Mouse (Mus musculus) liver, embryonic 13.5 days (tissue): ENCODE measurements at regions not wholly inside any gene's neighbourhood (a gene's known extent, or its start where the extent isn't known, plus 50 kb on each side); places are given as distances from the start of the nearest gene placed in this dataset.

Source experiments
- ATAC-seq: fragments of 200-750 bp; cut with Nextera tagmentation; 2 replicates; pipeline ENCODE4 v1.8.0; 2017; ENCODE audit warnings: low read depth, mild to moderate bottlenecking, moderate number of reproducible peaks, moderate library complexity
- DNase-seq: peaks from one replicate; pipeline ENCODE4 v3.0.0; 2022
- H3K27ac ChIP-seq: fragments of 300-500 bp; sonication (generic); 2 replicates; pipeline ENCODE4 v1.5.1; 2015; ENCODE audit warnings: moderate library complexity, mild to moderate bottlenecking, inconsistent platforms
- H3K27me3 ChIP-seq: fragments of 300-500 bp; sonication (generic); 2 replicates; pipeline ENCODE4 v1.6.1; 2015; ENCODE audit warnings: mild to moderate bottlenecking, inconsistent platforms
- H3K36me3 ChIP-seq: fragments of 300-500 bp; sonication (generic); 2 replicates; pipeline ENCODE4 v1.6.1; 2015; ENCODE audit warnings: mild to moderate bottlenecking, inconsistent platforms
- H3K4me1 ChIP-seq: fragments of 300-500 bp; sonication (generic); replicated peaks from 2 replicates; pipeline ENCODE4 v1.6.1; 2015; ENCODE audit warnings: inconsistent platforms
- H3K4me2 ChIP-seq: fragments of 300-500 bp; sonication (generic); 2 replicates; pipeline ENCODE4 v1.6.1; 2015; ENCODE audit warnings: inconsistent platforms, mild to moderate bottlenecking, moderate library complexity
- H3K4me3 ChIP-seq: fragments of 300-500 bp; sonication (generic); replicated peaks from 2 replicates; pipeline ENCODE4 v1.5.1; 2015; ENCODE audit warnings: mild to moderate bottlenecking, inconsistent platforms
- H3K9ac ChIP-seq: fragments of 300-500 bp; sonication (generic); 2 replicates; pipeline ENCODE4 v1.6.1; 2015; ENCODE audit warnings: mild to moderate bottlenecking, inconsistent platforms
- H3K9me3 ChIP-seq: fragments of 300-500 bp; sonication (generic); replicated peaks from 2 replicates; pipeline ENCODE4 v1.6.1; 2016; ENCODE audit warnings: inconsistent platforms
- WGBS: fragments of 180-500 bp; shearing (Covaris S2); methylation state at CpG from one replicate; pipeline ENCODE4 v1.1.7; 2015; ENCODE audit not compliant: insufficient replicate concordance; 5-methylcytosine and 5-hydroxymethylcytosine counted together

DNA sequence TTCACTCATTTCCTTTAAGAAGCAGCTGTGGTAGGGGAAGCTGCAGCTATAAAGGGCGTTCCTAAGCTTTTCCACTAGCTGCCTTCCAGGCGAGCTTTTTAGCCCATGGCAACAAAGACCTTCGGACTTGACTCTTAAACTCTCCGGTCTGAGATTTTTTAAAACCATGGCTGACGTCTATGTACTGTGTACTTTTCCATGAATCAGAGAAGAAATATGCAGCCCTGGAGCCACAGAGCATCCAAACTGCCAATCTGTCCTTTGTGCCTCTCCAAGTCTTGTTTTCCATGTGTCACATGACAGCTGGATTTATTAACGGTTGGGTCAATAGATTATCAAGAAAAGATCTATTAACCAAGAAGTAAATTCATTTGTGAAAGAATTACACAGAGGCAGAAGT lies 78.9 kb upstream of the Gm9887 start:
- H3K27ac ChIP-seq, result no peak overlapping the region
- no peak for DNase-seq
- H3K4me3 ChIP-seq, result no peak overlapping the region
- ATAC-seq, result no peak
- no peak overlapping the region for H3K9ac ChIP-seq
- no peaks in the 10 kb centered on the region for H3K9me3 ChIP-seq
- no peak overlapping the region for H3K4me2 ChIP-seq
- H3K27me3 ChIP-seq, result peaks cover 15% of the 10 kb centered on the region
- peaks cover 18% of the 10 kb centered on the region for H3K4me1 ChIP-seq
- H3K36me3 ChIP-seq, result no peaks in the 10 kb centered on the region
- WGBS, result 47% methylated on average over 6 of the region's 6 CpGs

- ATAC-seq (no peak), DNase-seq (peak; percentile 9)
- peak overlapping the region; percentile 29 for H3K27ac ChIP-seq
- no peak overlapping the region for H3K9ac ChIP-seq
- 17% methylated on average over 14 of the region's 14 CpGs for WGBS
- H3K36me3 ChIP-seq, result no peaks in the 10 kb centered on the region
- no peak overlapping the region for H3K4me3 ChIP-seq
- H3K27me3 ChIP-seq, result peaks cover 15% of the 10 kb centered on the region
- H3K4me1 ChIP-seq, result peaks cover 18% of the 10 kb centered on the region
- H3K4me2 ChIP-seq, result peak overlapping the region; percentile 10
- H3K9me3 ChIP-seq, result no peaks in the 10 kb centered on the region
Observed at GRCm38 (mm10) chr12:69447962-69448767, 75.9 kb upstream of the Gm9887 start.

- Histone ChIP-seq H3K36me3 (no peaks in the 10 kb centered on the region), H3K9me3 (no peaks in the 10 kb centered on the region), H3K9ac (no peak overlapping the region), H3K4me1 (peaks cover 18% of the 10 kb centered on the region), H3K4me3 (peak overlapping the region; percentile 21; the same call in 1 of the 2 replicates), H3K27me3 (peaks cover 15% of the 10 kb centered on the region), H3K27ac (peak overlapping the region; percentile 29), H3K4me2 (peak overlapping the region; percentile 10)
- 24% methylated on average over 9 of the region's 9 CpGs for WGBS
- ATAC-seq (no peak), DNase-seq (no peak)
Observed at GRCm38 (mm10) chr12:69447322-69447827, 75.1 kb upstream of the Gm9887 start.

- H3K27me3 ChIP-seq, result peaks cover 15% of the 10 kb centered on the region
- ATAC-seq, result 0 out of 2 replicates have a peak, but pooled peaks have one; percentile 26
- no peak overlapping the region; the same call in 1 of the 2 replicates for H3K4me3 ChIP-seq
- 21% methylated on average over 17 of the region's 17 CpGs for WGBS
- H3K9me3 ChIP-seq, result no peaks in the 10 kb centered on the region
- H3K27ac ChIP-seq, result no peak overlapping the region
- H3K4me2 ChIP-seq, result peak overlapping the region; percentile 10
- H3K9ac ChIP-seq, result no peak overlapping the region
- no peaks in the 10 kb centered on the region for H3K36me3 ChIP-seq
- H3K4me1 ChIP-seq, result peaks cover 18% of the 10 kb centered on the region
- DNase-seq, result no peak
Observed at GRCm38 (mm10) chr12:69446468-69447321, 74.4 kb upstream of the Gm9887 start.

- Histone ChIP-seq H3K4me2 (no peak overlapping the region), H3K4me1 (peaks cover 18% of the 10 kb centered on the region), H3K27me3 (peaks cover 15% of the 10 kb centered on the region), H3K9ac (no peak overlapping the region), H3K36me3 (no peaks in the 10 kb centered on the region), H3K27ac (no peak overlapping the region), H3K9me3 (no peaks in the 10 kb centered on the region), H3K4me3 (no peak overlapping the region)
- no peak for DNase-seq
- WGBS, result 63% methylated on average over 10 of the region's 10 CpGs
- no peak for ATAC-seq
Observed at GRCm38 (mm10) chr12:69446085-69446467, 73.8 kb upstream of the Gm9887 start.

- DNase-seq, result no peak
- Histone ChIP-seq H3K4me1 (0 out of 2 replicates have a peak, but pooled peaks cover 5% of the 10 kb centered on the region), H3K4me3 (no peak overlapping the region), H3K27ac (no peak overlapping the region), H3K4me2 (no peak overlapping the region), H3K9me3 (no peaks in the 10 kb centered on the region), H3K9ac (no peak overlapping the region), H3K36me3 (no peaks in the 10 kb centered on the region), H3K27me3 (0 out of 2 replicates have a peak, but pooled peaks cover 6% of the 10 kb centered on the region)
- 34% methylated on average over 6 of the region's 6 CpGs for WGBS
- no peak for ATAC-seq
Observed at GRCm38 (mm10) chr12:69442321-69442720, 70.1 kb upstream of the Gm9887 start.

DNA sequence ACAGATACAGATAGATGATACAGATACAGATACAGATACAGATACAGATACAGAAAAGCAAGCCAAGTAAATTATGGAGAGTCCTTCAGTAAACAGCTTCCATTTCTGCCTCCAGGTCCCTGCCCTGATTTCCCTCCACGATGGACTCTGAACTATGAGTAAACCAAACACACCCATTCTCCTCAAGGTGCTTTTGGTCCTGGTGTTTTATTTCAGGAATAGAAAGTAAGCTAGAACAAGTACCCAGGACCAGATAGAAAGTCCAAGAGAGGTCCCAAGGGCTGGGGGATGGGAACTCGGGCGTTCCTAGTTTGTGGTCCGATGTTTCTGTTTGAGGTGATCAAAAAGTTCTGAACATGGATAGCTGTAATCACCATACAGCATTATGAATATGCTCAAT lies 69.5 kb upstream of the Gm9887 start:
- H3K27ac ChIP-seq, result no peak overlapping the region
- H3K9me3 ChIP-seq, result no peaks in the 10 kb centered on the region
- no peaks in the 10 kb centered on the region for H3K36me3 ChIP-seq
- no peak overlapping the region for H3K4me3 ChIP-seq
- H3K4me1 ChIP-seq, result 0 out of 2 replicates have a peak, but pooled peaks cover 4% of the 10 kb centered on the region
- H3K27me3 ChIP-seq, result 0 out of 2 replicates have a peak, but pooled peaks cover under 1% of the 10 kb centered on the region
- WGBS, result 81% methylated on average over 4 of the region's 4 CpGs
- ATAC-seq (no peak), DNase-seq (no peak)
- no peak overlapping the region for H3K9ac ChIP-seq
- H3K4me2 ChIP-seq, result no peak overlapping the region

- no peaks in the 10 kb centered on the region for H3K36me3 ChIP-seq
- DNase-seq (no peak), ATAC-seq (no peak)
- H3K4me3 ChIP-seq, result no peak overlapping the region
- no peak overlapping the region for H3K9ac ChIP-seq
- no peaks in the 10 kb centered on the region for H3K9me3 ChIP-seq
- H3K27me3 ChIP-seq, result no peaks in the 10 kb centered on the region
- no peaks in the 10 kb centered on the region for H3K4me1 ChIP-seq
- no peak overlapping the region for H3K27ac ChIP-seq
- H3K4me2 ChIP-seq, result no peak overlapping the region
- WGBS, result 50% methylated on average over 5 of the region's 5 CpGs
Observed at GRCm38 (mm10) chr12:69438271-69438670, 66.0 kb upstream of the Gm9887 start.

GRCm38 (mm10) chr12:69436839-69437501 lies 64.7 kb upstream of the Gm9887 start:
- H3K9ac ChIP-seq, result no peak overlapping the region
- no peaks in the 10 kb centered on the region for H3K9me3 ChIP-seq
- H3K4me3 ChIP-seq, result no peak overlapping the region
- no peak for ATAC-seq
- no peak for DNase-seq
- H3K4me2 ChIP-seq, result no peak overlapping the region
- WGBS, result 54% methylated on average over 10 of the region's 10 CpGs
- H3K36me3 ChIP-seq, result no peaks in the 10 kb centered on the region
- no peaks in the 10 kb centered on the region for H3K27me3 ChIP-seq
- H3K4me1 ChIP-seq, result no peaks in the 10 kb centered on the region
- no peak overlapping the region for H3K27ac ChIP-seq

- 67% methylated on average over 4 of the region's 4 CpGs for WGBS
- Histone ChIP-seq H3K4me1 (no peaks in the 10 kb centered on the region), H3K27me3 (no peaks in the 10 kb centered on the region), H3K4me2 (no peak overlapping the region), H3K9me3 (no peaks in the 10 kb centered on the region), H3K27ac (no peak overlapping the region), H3K4me3 (no peak overlapping the region), H3K9ac (no peak overlapping the region), H3K36me3 (no peaks in the 10 kb centered on the region)
- ATAC-seq (no peak), DNase-seq (no peak)
Observed at GRCm38 (mm10) chr12:69434315-69434714, 62.1 kb upstream of the Gm9887 start.

DNA sequence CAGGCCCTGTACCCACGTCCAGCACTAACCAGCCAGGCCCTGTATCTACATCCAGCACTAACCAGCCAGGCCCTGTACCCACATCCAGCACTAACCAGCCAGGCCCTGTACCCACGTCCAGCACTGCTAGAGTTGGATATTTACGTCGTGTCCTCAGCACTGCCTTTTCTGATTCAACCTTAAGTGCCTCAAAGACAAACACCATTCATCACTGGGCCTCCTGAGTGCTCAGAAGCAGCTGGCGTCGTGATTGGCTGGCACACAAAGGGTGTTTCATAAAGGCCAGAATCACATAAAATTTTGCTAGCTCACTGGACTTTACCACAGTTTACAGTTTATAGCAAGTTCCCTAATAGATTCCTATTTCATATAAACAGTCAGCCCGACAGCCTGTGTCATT lies 59.8 kb upstream of the Gm9887 start:
- Histone ChIP-seq H3K27me3 (no peaks in the 10 kb centered on the region), H3K4me3 (no peak overlapping the region), H3K9me3 (no peaks in the 10 kb centered on the region), H3K9ac (no peak overlapping the region), H3K36me3 (no peaks in the 10 kb centered on the region), H3K27ac (no peak overlapping the region), H3K4me2 (no peak overlapping the region), H3K4me1 (no peaks in the 10 kb centered on the region)
- DNase-seq, result no peak
- ATAC-seq, result no peak
- whole genome bisulfite sequencing, result 62% methylated on average over 7 of the region's 7 CpGs
